Mouse (Mus musculus): Measurements from ENCODE around the gene Pofut2. TPM values are rescaled to one million over a fixed set of nuclear protein-coding genes. Genes with fewer than 3 reads are reported as not detected.
A peak's percentile ranks its signal among the peaks of the same experiment; 100 is the strongest.

The Pofut2 gene
- polyA plus RNA-seq, 1 experiment: 31.2 TPM

- Histone ChIP-seq H3K4me1 (ENCODE audit: control insufficient read depth, insufficient read depth, insufficient read length, low read length) (peaks cover 3% of the 10 kb centered on the region; the same call in 1 of the 2 replicates), H3K27ac (replicated peaks; ENCODE audit: low read depth, low read length) (no peak overlapping the region), H3K4me3 (ENCODE audit: insufficient read depth, low read depth, low read length) (no peak overlapping the region)
These were observed 15.4 kb upstream of the Pofut2 start for GRCm38 (mm10) chr10:77243572-77244161.

DNA sequence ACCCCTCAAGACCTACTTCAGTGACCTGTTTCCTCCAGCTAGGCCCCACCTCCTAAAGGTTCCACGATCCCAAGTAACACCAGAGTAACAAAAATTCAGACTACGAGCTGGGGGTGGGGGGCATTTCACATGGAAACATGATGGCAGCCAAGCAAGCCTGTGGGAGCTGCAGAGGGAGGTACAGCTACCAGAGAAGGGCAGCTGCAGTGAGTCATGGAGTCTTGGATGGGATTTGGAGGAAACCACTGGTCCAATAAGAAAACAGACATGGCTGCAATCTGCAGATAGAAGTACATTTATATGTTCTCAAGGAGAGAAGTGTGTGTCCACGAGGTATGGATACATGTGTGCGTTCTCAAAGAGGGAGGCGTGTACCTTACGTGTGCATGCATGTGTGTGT is 14.2 kb upstream of the Pofut2 start:
- H3K4me3 ChIP-seq (ENCODE audit: insufficient read depth, low read depth, low read length): no peak overlapping the region
- no peak overlapping the region for H3K27ac ChIP-seq (replicated peaks; ENCODE audit: low read depth, low read length)

DNA sequence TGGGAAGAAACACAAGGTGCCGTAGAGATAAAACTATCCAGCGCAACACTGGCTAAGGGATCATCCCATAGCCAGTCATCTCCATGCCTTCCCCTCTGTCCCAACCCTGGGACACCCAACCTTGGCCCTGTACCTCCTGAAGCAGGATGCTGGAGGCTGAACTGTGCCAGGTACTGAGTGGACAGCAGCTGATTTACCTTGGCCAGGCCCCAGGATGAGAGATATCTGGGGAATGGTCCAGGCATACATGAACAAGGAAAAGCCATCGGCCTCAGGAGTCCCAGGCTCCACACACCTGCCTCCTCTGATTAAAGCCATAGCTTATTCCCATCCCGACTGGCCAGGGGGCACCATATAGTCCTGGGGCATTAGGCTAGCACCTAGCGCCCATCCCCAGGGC is 12.0 kb upstream of the Pofut2 start:
- H3K4me3 ChIP-seq (ENCODE audit: insufficient read depth, low read depth, low read length): no peak overlapping the region
- no peak overlapping the region for H3K27ac ChIP-seq (replicated peaks; ENCODE audit: low read depth, low read length)
- peaks cover 9% of the 10 kb centered on the region for H3K4me1 ChIP-seq (ENCODE audit: control insufficient read depth, insufficient read depth, insufficient read length, low read length)

More for the DNA sequence above, 14.2 kb upstream of the Pofut2 start:
- H3K4me1 ChIP-seq (ENCODE audit: control insufficient read depth, insufficient read depth, insufficient read length, low read length): peaks cover 3% of the 10 kb centered on the region; the same call in 1 of the 2 replicates

GRCm38 (mm10) chr10:77247707-77248106 is 11.3 kb upstream of the Pofut2 start:
- no peak overlapping the region for H3K4me3 ChIP-seq (ENCODE audit: insufficient read depth, low read depth, low read length)

GRCm38 (mm10) chr10:77251223-77251783 is 7.7 kb upstream of the Pofut2 start:
- Histone ChIP-seq H3K27ac (replicated peaks; ENCODE audit: low read depth, low read length) (peak overlapping the region; percentile 59), H3K4me3 (ENCODE audit: insufficient read depth, low read depth, low read length) (peak overlapping the region; percentile 43), H3K4me1 (ENCODE audit: control insufficient read depth, insufficient read depth, insufficient read length, low read length) (peaks cover 10% of the 10 kb centered on the region; the same call in 1 of the 2 replicates)

More at GRCm38 (mm10) chr10:77247707-77248106, 11.3 kb upstream of the Pofut2 start:
- Histone ChIP-seq H3K27ac (replicated peaks; ENCODE audit: low read depth, low read length) (no peak overlapping the region), H3K4me1 (ENCODE audit: control insufficient read depth, insufficient read depth, insufficient read length, low read length) (peaks cover 13% of the 10 kb centered on the region)

GRCm38 (mm10) chr10:77251784-77252539 is 7.1 kb upstream of the Pofut2 start:
- Histone ChIP-seq H3K27ac (replicated peaks; ENCODE audit: low read depth, low read length) (peak overlapping the region; percentile 59), H3K4me3 (ENCODE audit: insufficient read depth, low read depth, low read length) (peak overlapping the region; percentile 43), H3K4me1 (ENCODE audit: control insufficient read depth, insufficient read depth, insufficient read length, low read length) (peaks cover 10% of the 10 kb centered on the region; the same call in 1 of the 2 replicates)

GRCm38 (mm10) chr10:77252790-77253189 is 6.2 kb upstream of the Pofut2 start:
- no peak overlapping the region for H3K4me3 ChIP-seq (ENCODE audit: insufficient read depth, low read depth, low read length)
- H3K27ac ChIP-seq (replicated peaks; ENCODE audit: low read depth, low read length): no peak overlapping the region
- H3K4me1 ChIP-seq (ENCODE audit: control insufficient read depth, insufficient read depth, insufficient read length, low read length): peaks cover 10% of the 10 kb centered on the region; the same call in 1 of the 2 replicates

GRCm38 (mm10) chr10:77255231-77255630 is 3.8 kb upstream of the Pofut2 start:
- no peak overlapping the region for H3K4me3 ChIP-seq (ENCODE audit: insufficient read depth, low read depth, low read length)
- peaks cover 12% of the 10 kb centered on the region; the same call in 1 of the 2 replicates for H3K4me1 ChIP-seq (ENCODE audit: control insufficient read depth, insufficient read depth, insufficient read length, low read length)
- no peak overlapping the region for H3K27ac ChIP-seq (replicated peaks; ENCODE audit: low read depth, low read length)

DNA sequence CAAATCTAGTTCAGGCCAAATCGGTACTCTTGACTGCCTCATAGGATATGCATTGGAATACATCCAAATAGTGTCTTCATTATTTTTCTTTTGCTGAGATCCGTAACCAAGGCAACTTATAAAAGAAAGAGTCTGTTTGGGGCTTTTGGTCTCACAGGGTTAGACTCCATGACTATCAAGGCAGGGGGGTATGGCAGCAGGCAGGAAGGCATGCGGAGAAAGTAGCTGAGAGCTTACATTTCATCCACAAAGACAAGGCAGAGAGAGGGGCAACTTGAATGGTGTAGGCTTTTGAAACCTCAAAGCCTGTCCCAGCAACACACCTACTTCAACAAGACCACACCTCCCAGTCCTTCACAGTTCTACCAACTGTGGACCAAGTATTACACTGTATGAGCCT is 3.3 kb upstream of the Pofut2 start:
- no peak overlapping the region for H3K27ac ChIP-seq (replicated peaks; ENCODE audit: low read depth, low read length)
- H3K4me3 ChIP-seq (ENCODE audit: insufficient read depth, low read depth, low read length): no peak overlapping the region
- H3K4me1 ChIP-seq (ENCODE audit: control insufficient read depth, insufficient read depth, insufficient read length, low read length): peaks cover 12% of the 10 kb centered on the region; the same call in 1 of the 2 replicates

DNA sequence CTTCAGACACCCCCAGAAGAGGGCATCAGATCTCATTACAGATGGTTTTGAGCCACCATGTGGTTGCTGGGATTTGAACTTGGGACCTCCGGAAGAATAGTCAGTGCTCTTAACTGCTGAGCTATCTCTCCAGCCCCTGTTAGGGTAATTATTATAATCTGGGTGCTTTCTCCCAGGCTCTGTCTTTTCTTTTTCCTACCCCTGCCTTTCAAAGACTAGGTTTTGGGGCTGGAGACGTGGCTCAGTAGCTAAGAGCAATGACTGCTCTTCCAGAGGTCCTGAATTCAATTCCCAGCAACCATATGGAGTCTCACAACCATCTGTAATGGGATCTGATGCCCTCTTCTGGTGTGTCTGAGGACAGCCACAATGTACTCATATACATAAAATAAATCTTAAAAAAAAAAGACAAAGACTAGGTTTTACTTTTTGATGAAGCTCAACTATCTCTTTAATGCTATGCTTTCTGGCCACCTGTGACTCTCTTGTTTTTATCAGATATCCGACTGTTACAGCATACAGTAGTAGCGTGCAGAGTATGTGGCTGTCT is 902 bp upstream of the Pofut2 start:
- Histone ChIP-seq H3K27ac (replicated peaks; ENCODE audit: low read depth, low read length) (no peak overlapping the region), H3K4me1 (ENCODE audit: control insufficient read depth, insufficient read depth, insufficient read length, low read length) (0 out of 2 replicates have a peak, but pooled peaks cover 2% of the 10 kb centered on the region), H3K4me3 (ENCODE audit: insufficient read depth, low read depth, low read length) (no peak overlapping the region)

DNA sequence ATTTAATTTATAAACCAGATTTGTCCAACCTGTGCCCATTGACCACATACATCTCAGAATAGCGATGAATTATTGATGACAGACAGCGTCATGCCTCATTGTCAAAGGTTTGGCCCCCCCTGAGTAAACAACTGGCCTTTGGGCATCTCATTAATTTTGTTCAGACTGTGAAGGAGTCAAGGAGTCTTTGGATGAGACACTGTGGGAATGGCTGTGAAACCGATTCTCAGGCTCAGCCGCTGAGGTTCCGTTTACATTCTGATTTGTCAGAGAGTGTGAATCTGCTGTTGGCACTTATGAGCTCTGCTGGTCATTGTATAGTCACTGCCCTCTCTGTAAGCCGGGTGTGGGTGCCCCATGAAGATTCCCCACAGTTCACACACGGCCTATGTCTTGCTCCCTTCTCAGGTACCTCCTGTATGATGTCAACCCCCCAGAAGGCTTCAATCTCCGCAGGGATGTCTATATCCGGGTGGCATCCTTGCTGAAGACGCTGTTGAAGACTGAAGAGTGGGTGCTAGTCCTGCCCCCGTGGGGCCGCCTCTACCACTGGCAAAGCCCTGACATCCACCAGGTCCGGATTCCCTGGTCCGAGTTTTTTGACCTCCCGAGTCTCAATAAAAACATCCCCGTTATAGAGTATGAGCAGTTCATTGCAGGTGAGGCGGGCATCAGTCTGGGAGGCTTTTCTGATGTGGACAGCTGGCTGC is 1.3 kb downstream of the Pofut2 start:
- Histone ChIP-seq H3K4me3 (ENCODE audit: insufficient read depth, low read depth, low read length) (no peak overlapping the region; the same call in none of the 2 replicates), H3K27ac (replicated peaks; ENCODE audit: low read depth, low read length) (no peak overlapping the region), H3K4me1 (ENCODE audit: control insufficient read depth, insufficient read depth, insufficient read length, low read length) (0 out of 2 replicates have a peak, but pooled peaks cover 2% of the 10 kb centered on the region)

GRCm38 (mm10) chr10:77266281-77266680 is 7.3 kb downstream of the Pofut2 start:
- Histone ChIP-seq H3K27ac (replicated peaks; ENCODE audit: low read depth, low read length) (no peak overlapping the region; the same call in 1 of the 2 replicates), H3K4me3 (ENCODE audit: insufficient read depth, low read depth, low read length) (no peak overlapping the region), H3K4me1 (ENCODE audit: control insufficient read depth, insufficient read depth, insufficient read length, low read length) (no peaks in the 10 kb centered on the region)

GRCm38 (mm10) chr10:77267027-77267426 is 8.0 kb downstream of the Pofut2 start:
- no peaks in the 10 kb centered on the region for H3K4me1 ChIP-seq (ENCODE audit: control insufficient read depth, insufficient read depth, insufficient read length, low read length)
- no peak overlapping the region for H3K4me3 ChIP-seq (ENCODE audit: insufficient read depth, low read depth, low read length)
- H3K27ac ChIP-seq (replicated peaks; ENCODE audit: low read depth, low read length): peak overlapping the region; percentile 23; the same call in 1 of the 2 replicates

GRCm38 (mm10) chr10:77269129-77269528 is 10.1 kb downstream of the Pofut2 start:
- H3K27ac ChIP-seq (replicated peaks; ENCODE audit: low read depth, low read length): no peak overlapping the region
- H3K4me3 ChIP-seq (ENCODE audit: insufficient read depth, low read depth, low read length): no peak overlapping the region
- no peaks in the 10 kb centered on the region; the same call in 1 of the 2 replicates for H3K4me1 ChIP-seq (ENCODE audit: control insufficient read depth, insufficient read depth, insufficient read length, low read length)
